Mouse (Mus musculus) adrenal gland (tissue): ENCODE data around the gene Cib1.

Experiments used
- intact Hi-C: fragments of 180-260 bp; cut with DNase I; formaldehyde crosslinking; loops from one replicate; pipeline ENCODE4 v1.15.1; 2025

Cib1 gene

DNA sequence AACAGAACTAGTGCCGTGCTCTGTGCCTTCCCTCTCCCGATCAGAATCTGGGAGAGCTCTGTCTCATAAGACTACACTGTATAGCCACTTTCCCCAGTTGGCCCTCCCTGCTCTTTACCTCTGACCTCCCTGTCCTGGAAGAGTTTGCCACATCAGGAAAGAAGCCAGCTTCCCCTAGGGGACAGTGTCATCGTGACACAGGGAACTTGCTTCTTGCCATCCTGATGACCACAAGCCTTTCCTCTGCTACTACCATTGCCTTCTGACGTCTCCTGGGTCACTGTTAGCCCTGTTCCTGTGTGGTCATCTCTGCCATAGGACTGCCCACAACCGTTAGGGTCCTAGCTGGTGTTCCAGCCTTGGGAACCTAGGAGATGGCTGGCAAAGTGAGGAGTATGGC lies 29.7 kb downstream of the Cib1 start:
- intact Hi-C loops, result no loop called here

DNA sequence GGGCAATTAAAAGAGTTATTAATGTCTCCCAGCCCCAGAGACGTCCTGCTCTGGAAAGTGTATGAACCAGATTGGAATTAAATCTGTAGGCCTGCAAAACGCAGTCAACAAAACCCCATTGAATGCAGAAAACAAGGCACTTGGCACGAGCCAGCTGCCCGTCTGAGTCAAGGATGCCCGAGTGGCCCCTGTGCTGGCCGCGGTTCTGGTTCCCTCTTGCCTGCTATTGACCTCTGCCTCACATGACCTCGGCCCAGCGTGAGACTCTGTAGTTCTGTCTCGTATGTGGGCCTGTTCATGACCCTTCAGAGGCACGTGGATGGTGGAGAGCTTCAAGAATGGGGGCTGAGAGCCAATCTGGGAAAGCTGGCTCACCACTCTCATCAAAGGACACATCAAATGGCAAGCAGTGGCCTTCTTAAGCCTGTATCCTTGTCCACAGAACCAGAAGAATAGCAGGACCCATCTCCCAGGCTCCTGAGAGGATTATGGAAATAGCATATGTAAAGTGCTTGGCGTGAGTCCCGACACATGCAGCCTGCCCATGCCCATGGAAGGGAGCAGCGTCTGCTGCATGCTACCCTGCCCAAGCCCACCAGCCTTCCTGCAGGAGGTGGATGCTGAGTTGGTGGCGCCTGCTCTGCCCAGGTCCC lies 30.6 kb downstream of the Cib1 start:
- intact Hi-C loops, result loop anchor here (2.0 kb wide), 1 partner anchor 15 kb away; the partner anchor contains the start of gene Sema4b

DNA sequence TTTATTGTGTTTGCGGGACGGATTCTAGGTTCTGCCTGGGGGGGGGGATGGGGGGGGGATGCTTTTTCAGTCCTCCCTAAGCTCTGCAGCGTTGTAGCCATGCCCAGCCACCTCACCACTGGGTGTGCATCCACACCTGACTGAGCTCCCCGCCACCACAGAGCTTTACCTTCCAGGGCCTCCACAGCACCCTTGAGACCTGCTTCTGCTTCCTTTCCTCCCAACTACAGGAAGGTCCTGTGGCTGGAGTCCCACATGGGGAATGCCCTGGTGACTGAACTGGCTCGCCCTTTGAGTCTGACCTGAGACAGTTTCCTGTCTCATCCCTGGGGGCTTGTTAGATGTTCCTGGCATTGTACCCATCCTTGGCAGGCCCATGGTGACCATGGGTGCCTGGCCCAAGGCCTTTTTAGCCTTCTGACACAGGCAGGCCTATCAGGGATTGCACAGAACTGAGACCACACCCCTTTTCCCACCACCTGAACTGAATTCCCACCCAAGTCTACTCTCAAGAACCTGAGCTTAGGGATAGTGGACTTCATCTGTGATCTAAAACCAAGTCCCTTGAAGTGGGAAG lies 31.6 kb downstream of the Cib1 start:
- intact Hi-C loops, result loop anchor here (2.0 kb wide), 1 partner anchor 14 kb away; the partner anchor contains the start of gene Sema4b

DNA sequence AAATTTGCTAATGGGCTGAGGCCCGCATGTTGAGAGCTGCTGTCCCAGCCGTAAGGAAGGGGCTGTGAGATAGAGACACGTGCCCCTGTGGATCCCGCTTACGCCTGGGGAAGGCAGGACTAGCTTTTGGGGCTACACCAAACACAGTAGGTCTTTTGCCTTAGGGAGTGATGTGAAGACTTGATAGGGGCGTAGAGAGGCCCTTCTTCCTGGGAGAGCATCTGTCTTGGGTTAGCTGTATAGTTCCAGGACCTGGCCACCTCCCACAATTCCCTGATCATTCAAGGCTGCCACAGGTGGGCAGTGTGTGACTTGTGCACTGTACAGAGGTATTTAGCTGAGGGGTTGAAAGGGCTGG lies 32.0 kb downstream of the Cib1 start:
- intact Hi-C loops, result loop anchor here (2.0 kb wide), 1 partner anchor 14 kb away; the partner anchor contains the start of gene Sema4b

DNA sequence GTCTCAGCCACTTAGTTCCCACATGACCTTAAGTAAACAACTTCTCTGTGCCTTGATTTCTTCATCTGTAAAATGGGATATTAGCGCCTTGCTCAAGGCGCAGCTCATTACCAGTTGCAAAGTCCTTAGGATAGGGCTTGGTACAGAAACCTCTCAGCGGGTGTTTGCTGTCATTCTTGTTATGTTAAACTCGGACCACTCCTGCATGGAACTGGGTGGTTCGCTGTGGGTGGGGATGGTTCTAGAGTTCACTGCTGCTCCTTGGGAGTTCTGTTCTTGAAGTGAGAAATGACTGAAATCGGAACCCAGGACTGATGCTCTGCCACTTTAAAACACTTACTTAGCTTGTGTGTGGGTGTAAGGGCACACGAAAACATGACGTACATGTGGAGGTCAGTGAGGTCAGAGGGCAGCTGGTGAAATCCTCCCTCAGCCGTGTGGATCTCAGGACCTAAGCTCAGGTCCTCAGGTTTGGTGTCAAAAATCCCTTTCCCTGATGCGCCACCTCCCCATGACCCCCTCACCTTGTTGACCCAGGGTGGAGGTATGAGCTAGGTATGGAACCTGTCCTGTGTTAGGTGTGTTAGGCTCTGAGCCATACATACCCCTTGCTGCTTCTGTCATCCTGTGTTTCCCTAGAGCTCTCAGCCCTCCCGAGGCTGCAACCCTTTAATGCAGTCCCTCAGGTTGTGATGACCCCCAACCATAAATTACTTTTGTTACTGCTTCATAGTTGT lies 32.6 kb downstream of the Cib1 start:
- intact Hi-C loops, result loop anchor here (2.0 kb wide), 1 partner anchor 13 kb away; the partner anchor contains the start of gene Sema4b

DNA sequence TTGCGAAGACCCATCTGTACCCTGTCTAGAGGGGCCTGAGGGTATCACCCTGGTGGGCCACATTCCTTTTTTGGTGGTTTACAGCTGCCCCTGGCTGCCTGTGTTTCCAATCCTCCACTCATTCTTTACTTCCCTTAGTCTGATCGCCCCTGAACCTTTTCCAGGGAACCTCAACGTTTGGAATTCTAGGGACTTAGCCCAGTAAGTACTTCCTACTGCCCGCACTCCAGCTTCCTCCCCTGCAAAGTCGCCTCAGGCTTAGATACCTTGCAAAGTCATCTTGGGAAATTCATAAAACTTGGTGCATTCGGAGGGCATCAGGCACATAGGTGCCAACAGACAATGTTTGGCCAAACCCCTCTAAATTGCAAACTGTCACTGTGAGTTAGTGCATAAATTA lies 33.3 kb downstream of the Cib1 start:
- intact Hi-C loops, result no loop called here

DNA sequence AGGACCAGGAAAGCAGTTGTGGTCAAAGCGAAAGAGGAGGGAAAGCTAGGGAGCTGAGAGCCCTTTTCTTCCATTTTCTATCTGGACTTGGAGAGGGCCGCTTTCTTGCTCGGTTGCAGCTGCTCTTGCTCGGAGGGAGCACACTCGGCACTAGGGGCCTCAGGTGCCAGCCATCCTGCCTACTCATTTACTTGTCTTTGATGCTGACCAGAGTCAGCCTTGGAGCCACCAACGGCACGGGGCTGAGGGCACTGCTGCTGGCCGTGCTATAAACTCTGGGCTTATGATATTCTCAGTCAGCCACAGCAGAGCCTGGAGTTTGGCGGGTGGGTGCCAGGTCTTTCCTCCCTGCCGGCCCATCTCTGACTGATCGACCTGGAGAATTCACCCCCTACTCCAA lies 33.8 kb downstream of the Cib1 start:
- intact Hi-C loops, result no loop called here

DNA sequence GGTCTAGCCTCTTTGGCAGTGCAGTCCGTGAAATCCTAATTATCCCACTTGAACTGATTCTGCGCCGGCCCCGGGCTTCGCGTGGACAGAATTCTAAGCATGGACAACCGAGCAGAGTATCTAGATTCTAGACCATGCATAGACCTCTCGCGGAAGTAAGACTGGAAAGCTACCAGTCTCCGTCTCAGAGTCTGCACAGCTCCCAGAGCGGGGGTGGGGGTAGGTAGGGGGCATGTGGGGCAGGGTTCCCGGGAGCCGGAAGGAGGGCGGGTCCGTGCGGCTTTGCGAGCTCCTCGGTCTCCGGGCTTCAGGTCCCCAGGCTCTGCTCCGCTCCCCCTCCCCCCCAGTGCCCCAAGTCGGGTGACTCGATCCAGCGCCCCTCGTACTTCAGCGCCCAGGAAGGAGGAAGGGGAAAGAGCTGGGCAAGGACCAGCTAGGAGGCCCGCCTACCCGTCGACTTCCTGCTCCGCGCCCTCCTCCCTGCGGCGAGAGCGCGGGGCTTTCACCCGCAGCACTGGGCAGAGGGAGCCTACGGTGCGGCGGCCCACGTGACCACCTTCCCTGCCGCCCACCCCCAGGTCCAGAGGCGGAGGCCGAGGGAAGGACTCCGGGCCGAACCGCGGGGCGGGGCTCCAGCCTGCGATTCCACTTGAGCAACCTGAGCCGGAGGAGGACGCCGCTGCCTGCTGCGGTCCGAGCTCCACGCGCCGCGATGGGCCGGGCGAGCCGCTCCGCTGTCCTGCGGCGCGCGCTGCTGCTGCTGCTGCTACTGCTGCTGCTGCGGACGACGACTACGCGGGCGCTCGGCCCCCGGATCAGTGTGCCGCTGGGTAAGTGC lies 34.5 kb downstream of the Cib1 start:
- intact Hi-C loops, result no loop called here

DNA sequence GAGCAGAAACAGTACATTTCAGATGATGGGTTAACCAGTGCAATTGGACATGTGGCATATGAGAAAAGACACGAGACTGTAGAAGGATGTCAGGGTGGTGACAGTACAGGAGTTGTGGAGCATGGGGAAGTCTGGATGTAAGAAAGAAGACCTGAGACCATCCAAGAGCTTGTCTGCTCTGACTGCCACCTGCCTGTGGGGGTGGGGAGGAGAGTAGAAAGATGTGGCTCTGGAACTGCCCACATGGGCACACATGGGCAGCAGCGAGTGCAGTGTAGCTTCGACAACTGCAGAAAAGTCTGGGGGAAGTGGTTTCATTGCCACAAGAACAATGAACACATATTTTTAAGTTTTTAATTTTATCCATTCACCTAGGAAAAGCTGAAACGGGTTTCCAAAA lies 35.2 kb downstream of the Cib1 start:
- intact Hi-C loops, result no loop called here

DNA sequence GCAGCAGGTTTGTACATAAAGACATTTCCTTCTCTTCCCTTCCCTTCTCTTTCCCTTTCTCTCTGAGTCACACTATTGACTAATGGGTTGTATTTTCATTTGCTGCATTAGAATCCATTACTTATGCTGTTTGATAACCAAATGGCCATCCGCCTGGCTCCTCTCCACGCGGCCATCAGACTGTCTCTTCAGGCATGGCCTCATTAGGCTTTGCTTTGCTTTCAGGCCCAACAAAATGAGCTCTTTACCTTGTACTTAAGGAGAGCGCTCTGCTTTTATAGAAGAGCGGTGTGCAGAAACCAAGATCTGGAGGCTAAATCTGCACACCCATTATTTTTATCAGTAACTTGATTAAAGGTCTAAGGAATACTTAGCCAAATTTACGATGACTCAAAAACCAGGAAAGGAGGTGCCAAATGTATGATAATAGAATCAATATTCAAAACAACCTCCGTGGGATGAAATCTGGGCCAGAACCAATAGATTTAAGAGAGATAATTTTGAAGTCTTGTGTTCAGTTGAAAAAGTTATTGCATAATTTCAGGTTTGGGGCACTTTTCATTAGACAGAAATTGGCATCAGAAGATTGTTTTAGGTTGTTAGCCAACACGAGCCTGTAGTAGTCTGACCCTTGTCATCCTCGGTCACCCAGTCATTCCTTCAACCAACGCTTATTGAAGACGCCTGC lies 36.9 kb downstream of the Cib1 start:
- intact Hi-C loops, result no loop called here

DNA sequence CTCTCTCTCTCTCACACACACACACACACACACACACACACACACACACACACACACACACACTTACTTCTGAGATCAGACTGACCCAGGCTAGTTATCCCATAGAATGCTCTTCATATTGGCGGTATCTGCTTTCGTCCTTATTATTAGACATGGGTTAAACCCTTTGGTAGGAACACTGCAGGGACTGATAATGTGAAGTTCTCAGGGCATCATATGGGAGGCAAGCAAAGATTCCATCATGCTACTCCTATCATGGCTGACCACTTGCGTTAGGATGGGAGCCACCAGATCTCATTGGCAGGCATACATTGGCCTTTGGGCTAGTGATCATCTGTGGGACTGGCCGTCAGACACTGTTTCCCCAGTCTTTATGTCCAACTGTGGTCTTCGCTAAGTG lies 37.5 kb downstream of the Cib1 start:
- intact Hi-C loops, result no loop called here

DNA sequence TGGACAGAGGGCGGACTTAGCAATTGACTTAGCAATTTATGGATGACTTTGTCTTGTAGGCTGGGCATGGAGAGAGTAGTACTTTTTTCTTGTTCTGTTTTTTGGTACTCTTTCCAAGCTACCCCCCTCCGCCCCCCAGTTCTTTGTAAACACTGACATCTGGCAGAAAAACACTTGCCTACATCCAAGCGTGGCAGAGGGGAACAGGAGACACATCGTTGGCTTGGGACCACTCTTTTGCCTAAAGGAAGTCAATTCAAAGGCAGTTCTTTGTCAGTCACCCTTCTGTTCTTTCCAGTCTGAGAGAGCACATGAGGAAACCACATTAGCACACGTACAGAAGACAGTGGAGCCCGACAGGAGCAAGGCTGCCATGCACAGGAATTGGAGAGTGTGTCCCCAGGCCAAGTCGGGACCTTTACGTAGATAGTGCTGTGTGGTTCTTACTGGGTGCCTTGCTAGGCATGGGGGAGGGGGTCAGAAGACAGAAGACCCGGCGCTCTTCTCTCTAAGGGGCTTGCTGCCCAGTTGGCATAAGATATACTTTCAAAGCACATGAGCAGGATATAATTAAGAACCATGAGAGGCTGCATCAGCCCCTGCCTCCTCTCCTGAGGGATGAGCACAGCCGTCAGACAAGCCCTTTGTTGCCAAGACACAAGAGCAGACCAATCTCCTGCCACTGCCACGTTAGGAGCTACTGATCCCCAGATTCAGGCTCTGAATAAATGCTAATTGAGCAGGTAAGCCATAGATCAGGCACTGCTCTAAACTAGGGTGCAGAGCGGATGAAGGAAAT lies 38.5 kb downstream of the Cib1 start:
- intact Hi-C loops, result no loop called here

DNA sequence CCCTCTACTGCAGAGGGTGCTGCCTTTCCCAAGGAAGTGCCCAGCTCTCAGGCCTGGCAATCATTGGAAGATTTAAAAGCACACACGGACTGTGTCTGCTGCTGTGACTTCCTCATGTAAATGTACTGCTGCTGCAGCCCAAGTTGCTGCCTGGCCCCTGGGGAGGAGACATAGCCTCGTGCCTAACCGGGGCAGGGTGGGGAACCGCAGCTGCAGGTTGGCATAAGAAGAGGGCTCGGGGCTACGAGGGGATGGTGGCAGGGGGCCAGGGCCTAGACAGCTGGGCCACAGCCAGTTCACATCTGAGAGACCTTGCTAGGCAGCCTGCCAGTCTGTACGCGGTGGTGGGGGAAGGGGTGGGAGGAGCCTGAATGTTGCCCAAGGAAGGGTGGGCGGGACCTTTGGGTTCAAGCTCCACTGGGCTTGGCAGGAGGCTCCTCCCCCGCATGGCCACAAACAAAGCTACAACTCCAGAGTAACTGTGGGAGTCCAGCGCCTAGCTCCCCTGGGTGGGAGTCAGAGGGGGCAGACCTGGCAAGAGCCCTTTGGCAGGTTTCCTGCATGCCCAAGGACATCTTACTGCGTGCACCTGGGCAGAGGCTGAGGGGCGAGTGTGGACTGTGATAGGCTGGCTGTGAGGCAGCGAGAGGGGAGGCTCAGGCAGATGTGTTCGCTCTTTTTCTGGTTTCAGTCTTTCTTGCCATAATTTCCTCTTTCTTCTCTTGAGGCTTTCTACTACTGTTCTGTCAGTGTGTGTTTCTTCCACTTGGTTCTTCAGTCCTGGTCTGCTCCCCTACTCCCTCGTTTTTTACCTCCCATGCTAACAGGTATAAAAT lies 40.2 kb downstream of the Cib1 start:
- intact Hi-C loops, result no loop called here

DNA sequence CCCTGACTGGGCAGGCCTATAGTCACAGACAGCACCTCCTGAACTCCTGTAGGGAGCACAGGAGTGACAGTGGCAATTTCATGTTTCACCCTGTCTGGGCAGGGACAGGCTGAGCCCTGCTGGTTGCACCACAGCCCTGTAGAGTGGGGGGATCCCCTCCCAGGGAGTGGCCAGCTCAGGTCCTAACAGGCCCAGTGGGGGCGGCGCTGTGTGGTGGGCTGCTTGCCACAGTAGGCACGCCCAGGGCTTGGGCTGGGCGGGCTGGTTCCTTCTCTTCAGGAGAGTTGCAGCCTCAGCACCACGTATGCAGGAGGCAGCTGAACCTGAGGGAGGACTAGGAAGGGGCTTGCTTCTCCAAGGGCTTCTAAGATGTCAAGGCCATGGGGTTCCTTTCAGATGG lies 41.2 kb downstream of the Cib1 start:
- intact Hi-C loops, result no loop called here

DNA sequence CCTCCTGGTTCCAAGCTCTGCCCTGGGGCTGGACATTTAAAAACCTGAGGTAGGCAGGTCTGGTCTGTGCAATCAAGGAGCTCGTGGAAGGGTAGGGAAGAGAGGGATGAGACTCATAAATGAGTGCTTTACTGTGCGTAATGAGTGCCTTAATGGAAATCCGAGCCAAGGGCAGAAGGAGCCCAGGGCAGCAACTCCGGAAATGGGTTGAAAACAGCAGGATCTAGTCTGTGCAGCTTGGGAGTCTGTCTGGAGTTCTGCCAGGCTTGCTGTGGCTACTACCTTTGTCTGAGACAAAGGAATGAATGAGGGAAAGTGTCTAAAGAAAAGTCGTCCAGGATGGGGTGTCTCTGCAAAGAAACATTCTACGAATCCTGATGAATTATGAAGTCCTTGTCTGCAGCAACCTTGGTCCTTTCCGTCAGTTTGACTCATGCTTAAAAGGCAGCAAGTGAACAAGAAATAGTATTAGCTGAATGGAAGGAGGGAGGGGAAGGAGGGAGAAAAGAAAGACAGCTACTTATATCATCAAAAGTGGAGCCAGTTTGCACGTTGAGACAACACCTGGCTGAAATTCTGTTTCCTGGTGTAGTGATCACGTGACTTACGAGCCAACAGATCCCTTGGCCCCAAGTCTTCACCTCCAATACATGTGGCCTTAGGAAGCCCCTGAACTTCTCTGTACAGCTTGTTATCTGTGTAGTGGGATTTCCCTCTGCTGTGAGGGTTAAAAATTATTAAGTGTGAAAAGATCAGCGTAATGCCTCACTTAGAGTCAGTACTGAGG lies 43.3 kb downstream of the Cib1 start:
- intact Hi-C loops, result no loop called here

DNA sequence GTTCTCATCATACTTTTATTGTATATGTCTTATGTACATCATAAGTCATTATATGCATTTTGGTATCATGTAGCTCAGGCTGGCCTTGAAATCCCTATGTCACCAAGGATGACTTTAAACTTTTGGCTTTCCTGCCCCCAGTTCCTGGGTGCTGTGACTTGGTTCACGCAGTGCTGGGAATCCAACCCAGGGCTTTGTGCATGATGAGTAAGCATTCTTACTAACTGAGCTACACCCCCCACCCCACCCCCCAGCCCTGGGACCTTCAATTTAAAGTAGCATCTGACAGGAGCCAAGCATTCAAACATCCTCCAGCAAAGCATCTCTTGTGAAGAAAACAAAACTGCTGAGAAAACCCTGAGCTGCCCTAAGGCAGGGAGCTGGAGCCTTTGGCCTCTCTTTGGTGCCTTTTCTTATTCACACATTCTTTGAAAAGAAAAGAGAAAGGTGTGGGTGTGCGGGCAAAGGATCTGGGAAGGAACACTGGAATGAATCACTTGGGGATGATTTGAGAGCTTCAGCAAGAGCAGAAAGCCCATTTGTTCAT lies 44.0 kb downstream of the Cib1 start:
- intact Hi-C loops, result no loop called here

DNA sequence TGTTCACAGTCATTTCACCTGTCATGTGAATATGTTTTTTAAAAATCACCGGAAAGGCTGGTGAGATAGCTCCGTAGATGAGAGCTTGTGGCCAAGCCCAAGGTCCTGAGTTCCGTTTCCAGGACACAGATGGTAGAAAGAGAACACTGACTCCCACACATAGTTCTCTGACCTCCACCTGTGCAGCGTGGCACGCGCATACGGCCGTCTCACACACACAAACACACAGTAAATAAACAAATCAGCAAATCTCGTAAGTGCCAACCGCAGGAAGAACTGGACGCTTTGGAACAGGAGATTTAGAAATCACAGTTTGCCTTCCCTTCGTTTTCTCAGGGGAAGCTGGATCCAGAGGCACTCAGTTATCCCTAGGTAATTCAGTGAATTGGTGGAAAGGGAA lies 45.1 kb downstream of the Cib1 start:
- intact Hi-C loops, result loop anchor here (2.0 kb wide), 1 partner anchor 13 kb away; no protein-coding TSS in a partner anchor
